Mouse (Mus musculus) liver (tissue): ENCODE measurements around the gene Pcx.
A peak's percentile ranks its signal among the peaks of the same experiment; 100 is the strongest.

ENCODE experiments used
- DNase-seq: peaks from one replicate; pipeline ENCODE4 v3.0.0-alpha.2; 2020; ENCODE audit warnings: mixed read lengths

The Pcx gene

GRCm38 (mm10) chr19:4624406-4625178, 114.3 kb downstream of the Pcx start:
- DNase-seq, result no peak

DNA sequence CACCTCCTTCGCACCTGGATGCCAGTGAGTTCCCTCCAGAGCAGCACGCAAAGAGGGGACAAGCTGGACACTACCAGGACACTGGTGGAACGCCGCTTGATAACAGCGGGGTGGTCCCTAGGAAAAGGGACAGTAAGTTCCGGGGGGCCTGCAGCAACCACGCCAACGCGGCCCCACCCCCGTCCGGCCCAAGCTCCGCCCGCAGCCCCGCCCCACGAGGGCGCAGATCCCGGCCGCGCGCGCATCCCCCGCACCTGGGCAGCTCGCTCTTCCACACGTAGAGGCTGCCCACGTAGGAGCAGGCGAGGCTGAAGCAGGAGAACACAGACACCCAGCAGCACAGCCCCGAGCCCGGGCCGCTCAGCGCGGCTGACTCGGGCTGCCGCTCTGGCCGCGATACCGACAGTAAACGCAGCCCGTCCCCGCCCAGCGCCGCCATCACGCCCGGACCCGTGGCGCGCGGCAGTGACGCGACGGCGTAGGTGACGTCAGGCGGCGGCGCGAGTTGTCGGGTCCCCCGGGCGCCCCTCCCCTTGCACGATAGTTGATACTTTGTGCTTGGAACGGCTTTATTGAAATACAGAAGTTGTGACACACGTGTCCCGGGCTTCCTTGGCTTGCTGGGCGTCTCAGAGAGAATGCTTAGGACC, 115.0 kb downstream of the Pcx start, which contains the start of gene Rce1:
Rce1 (minus strand) TSS at position 463 of the 650 bp plus-strand sequence.
- DNase-seq, result peak; percentile 91

DNA sequence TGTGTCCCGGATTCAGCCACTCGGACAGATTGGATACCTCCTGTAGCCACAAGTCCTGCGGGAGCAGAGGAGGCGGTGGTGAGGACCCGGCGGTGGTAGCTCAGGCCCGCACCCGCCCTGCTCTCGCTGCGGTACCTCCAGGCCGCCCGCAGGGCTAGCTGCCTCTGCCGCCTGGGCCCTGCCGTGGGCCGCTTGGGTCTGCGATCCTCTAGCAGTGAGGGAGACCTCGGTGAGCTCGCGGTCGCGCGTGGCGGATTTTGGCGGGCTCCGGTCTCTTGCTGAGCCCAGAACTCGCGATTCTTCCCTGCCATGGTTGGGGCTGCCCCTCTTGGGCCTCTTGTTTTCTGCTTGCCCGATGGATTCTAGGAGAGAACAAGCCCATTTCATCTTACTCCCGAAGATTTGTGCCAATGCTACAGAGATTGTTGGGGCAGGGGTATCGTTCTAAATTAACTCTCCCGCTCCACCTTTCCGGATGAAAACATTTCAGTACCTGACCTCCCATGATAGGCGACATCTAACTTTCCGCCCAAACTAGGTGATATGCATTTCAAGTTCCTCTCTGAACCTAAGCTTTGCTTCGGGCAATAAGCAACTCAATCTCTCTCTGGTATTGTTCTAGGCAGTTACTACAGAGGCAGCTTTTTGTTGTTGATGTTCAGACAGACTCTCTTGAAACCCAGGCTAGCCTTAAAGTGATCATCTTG, 115.7 kb downstream of the Pcx start:
- DNase-seq, result no peak

DNA sequence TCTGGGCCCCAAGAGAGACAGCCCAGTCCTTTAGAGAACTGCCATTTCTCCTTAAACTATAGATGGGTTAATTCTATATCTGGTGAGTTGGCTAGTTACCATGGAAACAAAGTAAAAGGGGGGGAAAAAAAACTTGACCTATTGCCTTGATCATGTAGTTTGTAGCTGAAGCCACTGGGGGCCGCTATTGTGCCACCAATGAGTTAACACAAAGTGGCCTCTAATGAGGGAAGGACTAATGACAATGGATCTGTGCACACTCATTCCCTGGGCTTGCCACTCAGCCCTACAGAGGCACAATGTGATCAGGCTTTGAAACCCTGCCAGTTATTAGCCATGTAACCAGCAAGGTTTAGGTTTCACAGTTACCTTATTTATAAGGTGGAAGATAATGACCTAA, 118.5 kb downstream of the Pcx start:
- DNase-seq, result peak; percentile 70

- DNase-seq, result no peak
Observed at GRCm38 (mm10) chr19:4635986-4636385, 125.7 kb downstream of the Pcx start.

GRCm38 (mm10) chr19:4644271-4644670, 134.0 kb downstream of the Pcx start:
- peak; percentile 25 for DNase-seq

- no peak for DNase-seq
Observed at GRCm38 (mm10) chr19:4646917-4647492, 136.7 kb downstream of the Pcx start.

GRCm38 (mm10) chr19:4658156-4658555, 147.9 kb downstream of the Pcx start:
- no peak for DNase-seq

GRCm38 (mm10) chr19:4666815-4667214, 156.5 kb downstream of the Pcx start:
- no peak for DNase-seq

DNA sequence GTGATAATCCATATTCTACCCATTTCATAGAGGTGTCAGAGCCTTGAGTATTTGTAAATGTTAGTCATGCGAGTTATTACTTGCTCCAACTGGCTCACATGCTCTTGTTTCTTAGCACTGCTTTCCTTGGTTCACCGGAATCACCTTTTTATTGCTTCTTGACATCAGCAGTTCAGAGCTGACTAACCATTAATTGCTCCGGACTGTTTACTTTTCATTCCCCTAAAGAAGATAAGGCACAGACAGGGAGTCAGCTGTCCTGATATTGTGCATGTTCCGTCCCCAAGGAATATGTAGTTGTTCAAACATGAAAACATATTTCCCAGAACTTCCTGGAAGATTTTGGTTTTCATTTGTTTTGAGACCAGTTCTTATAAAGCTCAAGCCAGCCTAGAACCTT, 160.5 kb downstream of the Pcx start:
- DNase-seq, result no peak
